Mouse (Mus musculus) adipocyte (in vitro differentiated cells): ENCODE measurements around the gene Slc16a1.
A peak's percentile ranks its signal among the peaks of the same experiment; 100 is the strongest.

ENCODE experiments used
- DNase-seq: peaks from one replicate; pipeline ENCODE4 v3.0.0-alpha.2; 2016; ENCODE audit warnings: low spot score

Gene Slc16a1

GRCm38 (mm10) chr3:104638932-104639748, 672 bp downstream of the Slc16a1 start:
- peak; percentile 52 for DNase-seq

- no peak for DNase-seq
These were observed 1.4 kb downstream of the Slc16a1 start for GRCm38 (mm10) chr3:104639749-104640368.

GRCm38 (mm10) chr3:104640855-104641254, 2.4 kb downstream of the Slc16a1 start:
- DNase-seq, result no peak

- DNase-seq, result no peak
These were observed 2.8 kb downstream of the Slc16a1 start for GRCm38 (mm10) chr3:104641313-104641712.

GRCm38 (mm10) chr3:104643113-104643512, 4.6 kb downstream of the Slc16a1 start:
- DNase-seq, result no peak

GRCm38 (mm10) chr3:104643810-104644270, 5.4 kb downstream of the Slc16a1 start:
- DNase-seq, result peak; percentile 80

GRCm38 (mm10) chr3:104644371-104644770, 5.9 kb downstream of the Slc16a1 start:
- DNase-seq, result no peak

GRCm38 (mm10) chr3:104654219-104654618, 15.8 kb downstream of the Slc16a1 start:
- DNase-seq, result no peak

GRCm38 (mm10) chr3:104654921-104655320, 16.5 kb downstream of the Slc16a1 start:
- peak; percentile 40 for DNase-seq

- no peak for DNase-seq
These were observed 20.2 kb downstream of the Slc16a1 start for GRCm38 (mm10) chr3:104658706-104659105.

- no peak for DNase-seq
These were observed 21.3 kb downstream of the Slc16a1 start for GRCm38 (mm10) chr3:104659758-104660157.

GRCm38 (mm10) chr3:104660522-104660921, 22.1 kb downstream of the Slc16a1 start:
- DNase-seq, result no peak

GRCm38 (mm10) chr3:104662007-104662406, 23.5 kb downstream of the Slc16a1 start:
- no peak for DNase-seq

- no peak for DNase-seq
These were observed 24.5 kb downstream of the Slc16a1 start for GRCm38 (mm10) chr3:104662926-104663325.

- peak; percentile 73 for DNase-seq
These were observed 28.5 kb downstream of the Slc16a1 start for GRCm38 (mm10) chr3:104666950-104667349.

GRCm38 (mm10) chr3:104667451-104667850, 29.0 kb downstream of the Slc16a1 start:
- DNase-seq, result no peak

GRCm38 (mm10) chr3:104668989-104669388, 30.5 kb downstream of the Slc16a1 start:
- no peak for DNase-seq

GRCm38 (mm10) chr3:104669856-104670182, 31.4 kb downstream of the Slc16a1 start:
- no peak for DNase-seq

GRCm38 (mm10) chr3:104670183-104671020, 31.9 kb downstream of the Slc16a1 start:
- peak; percentile 53 for DNase-seq

GRCm38 (mm10) chr3:104671543-104671942, 33.1 kb downstream of the Slc16a1 start:
- no peak for DNase-seq

- no peak for DNase-seq
These were observed 33.6 kb downstream of the Slc16a1 start for GRCm38 (mm10) chr3:104672041-104672440.

- no peak for DNase-seq
These were observed 35.3 kb downstream of the Slc16a1 start for GRCm38 (mm10) chr3:104673642-104674328.
